Mouse (Mus musculus) monocyte, adult 2 months (primary cell): ENCODE data around the gene Grap2.

Experiments
- DNase-seq, 2 experiments: peaks; one replicate each; pipeline ENCODE4 v3.0.0; 2022; ENCODE audit warnings: low spot score in 2 of 2, low read depth in 1 of 2

Grap2 gene

DNA sequence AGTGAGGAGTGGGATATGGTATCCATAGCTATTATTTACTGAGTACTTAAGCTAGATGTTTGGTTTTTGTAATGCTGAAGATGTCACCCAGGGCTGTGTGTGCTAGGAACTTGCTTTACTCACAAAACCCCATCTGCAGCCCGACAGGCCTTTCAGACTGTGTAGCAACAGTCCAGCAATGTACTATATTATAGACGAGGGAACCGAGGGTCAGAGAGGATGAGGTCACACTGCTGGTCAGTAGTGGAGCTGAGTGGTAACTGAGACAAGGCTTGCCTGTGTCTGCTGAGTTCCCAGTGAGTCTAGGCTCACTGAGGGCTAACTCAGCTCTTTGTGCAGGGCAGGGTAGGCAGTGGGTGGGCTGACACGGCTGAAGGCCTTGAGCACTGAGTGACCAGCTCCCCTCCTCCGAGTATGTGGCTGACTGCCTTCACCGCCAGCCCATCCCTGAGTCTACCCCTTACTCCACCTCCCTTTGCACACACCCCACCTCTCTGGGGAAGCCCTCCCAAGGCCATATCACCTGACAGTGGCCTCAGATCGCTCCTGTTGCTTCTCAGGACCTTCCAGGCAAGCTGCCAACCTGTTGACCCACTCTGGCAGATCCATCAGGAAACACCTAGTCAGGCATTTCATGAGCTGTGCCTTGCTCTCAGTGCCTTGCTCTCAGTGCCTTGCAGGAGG, 108.1 kb downstream of the Grap2 start:
- DNase-seq, result no peak

DNA sequence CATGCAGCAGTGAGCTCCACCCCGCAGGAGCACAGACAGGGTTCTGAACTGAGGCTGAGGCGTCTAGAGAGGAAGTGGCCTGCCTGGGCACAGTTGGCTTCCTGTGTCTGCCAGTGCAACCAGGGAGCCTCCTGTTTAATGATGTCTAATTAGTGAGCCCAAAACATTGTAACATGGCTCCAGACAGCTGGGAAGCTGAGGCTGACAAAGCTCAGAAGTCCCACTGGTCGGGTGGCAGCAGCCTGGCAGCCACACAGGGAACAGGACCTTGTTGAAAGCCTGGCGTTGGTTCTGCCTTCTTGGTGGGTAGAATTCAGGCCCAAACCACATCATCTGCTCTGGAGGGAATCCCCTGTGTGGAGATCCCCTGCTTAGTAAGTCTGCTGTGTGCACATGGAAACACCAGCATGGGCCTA, 109.1 kb downstream of the Grap2 start:
- peak in 1 of 2 experiments; percentile 48 for DNase-seq

DNA sequence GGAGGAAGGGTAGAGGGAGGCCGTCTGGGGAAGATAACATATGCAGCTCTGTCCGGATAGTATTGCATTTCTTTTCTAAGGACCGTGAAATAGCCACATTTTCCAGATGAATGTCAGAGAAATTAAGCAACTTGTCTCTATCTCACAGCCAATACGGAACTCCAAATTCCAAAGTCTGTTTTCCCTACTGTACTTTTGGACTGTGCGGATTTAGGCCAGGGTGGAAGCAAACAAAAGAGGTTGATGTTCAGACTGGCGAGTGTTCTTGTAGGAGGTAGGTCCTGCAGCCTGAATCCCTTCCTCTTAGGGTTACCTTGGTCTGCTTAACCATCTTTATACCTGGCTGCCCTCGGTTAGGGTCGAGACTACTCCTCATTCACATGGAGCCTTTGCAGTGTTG, 109.9 kb downstream of the Grap2 start:
- DNase-seq, result no peak

DNA sequence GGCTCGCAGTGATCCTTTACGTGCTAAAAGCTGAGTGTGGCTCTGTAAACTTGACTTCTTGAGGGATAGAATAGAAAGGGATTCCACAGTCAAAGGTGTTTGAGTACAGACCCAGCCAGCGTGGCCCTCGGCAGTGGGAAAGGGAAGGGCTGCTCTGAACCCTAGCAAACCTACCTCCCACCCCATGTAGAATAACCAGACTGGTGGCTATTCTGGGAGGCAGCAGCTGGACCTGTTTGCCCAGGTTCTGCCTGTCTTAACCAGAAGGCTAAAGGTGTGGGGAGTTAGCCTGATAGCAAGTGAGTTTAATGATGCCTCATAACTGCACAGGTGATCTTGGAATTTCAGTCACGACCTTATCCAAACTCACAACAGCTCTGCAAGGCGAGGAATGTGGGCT, 110.8 kb downstream of the Grap2 start:
- no peak for DNase-seq

DNA sequence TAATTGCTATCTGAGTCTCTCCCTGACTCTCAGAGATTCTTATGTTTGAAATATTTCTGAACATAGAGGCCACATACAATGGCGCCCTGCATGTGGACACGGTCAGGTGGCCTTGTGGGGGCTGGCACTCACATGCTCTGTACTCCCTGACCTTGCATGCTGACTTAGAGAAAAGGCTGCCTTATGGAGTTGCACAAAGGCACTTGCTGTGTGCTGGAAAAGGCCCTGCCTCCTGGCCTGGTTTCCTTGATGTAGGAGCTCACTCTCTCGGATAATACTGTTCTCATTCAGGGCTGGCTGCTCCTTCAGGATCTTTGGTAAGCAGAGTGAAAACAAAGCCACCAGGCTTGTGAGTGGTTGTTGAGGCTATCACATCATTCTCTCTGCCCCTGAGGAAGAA, 111.6 kb downstream of the Grap2 start:
- no peak for DNase-seq

DNA sequence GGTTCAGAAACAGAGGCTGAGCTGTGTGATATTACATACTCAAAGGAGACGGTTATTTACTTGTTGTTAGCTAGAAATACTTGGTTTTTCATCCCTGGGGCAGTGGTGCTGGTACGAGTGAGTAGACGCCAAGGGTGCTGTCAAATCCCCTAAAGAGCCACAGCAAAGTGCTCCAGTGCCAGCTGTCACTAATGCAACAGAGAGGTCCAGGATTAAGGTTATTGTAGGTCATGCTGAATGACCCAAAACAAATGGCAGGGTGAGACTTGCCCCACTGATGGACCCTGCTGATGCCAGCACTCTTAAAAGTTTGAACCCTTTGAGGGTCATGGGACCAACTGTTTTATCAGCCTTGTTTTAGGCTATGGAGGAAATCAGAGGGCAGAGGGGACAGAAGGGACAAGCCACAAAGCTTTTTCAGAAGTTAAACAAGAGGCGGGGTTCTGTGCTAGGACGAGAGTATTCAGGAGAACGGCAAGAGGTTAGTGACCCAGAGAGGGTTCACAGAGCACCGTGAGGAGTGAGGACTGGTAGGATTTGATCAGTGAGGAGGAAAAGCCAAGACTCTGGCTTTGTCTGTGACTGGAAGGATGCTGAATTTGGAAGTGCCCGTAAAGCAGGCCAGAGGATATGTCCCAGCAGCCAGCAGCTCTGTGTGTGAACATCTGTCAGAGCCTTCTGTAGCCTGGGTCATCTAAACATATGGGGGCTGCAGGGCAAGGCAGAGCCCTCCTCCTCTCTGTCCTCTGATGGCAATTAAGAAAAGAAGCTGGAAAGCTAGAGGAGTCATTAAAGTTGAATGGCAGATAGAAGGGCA, 112.6 kb downstream of the Grap2 start:
- no peak for DNase-seq

DNA sequence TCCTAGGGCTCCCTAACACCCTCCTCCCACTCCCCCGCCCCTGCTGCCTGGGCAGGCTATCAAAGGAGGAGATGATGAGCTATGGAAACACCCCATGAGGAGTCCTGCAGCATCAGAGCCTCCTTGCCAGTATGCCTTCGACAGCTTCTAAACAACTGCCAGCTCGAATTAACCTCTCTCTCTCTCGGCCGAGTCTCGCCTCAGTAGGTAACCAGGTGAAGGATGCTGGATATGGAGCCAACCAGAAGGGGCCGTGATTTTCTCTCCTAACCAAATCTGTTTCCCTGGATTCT, 113.2 kb downstream of the Grap2 start:
- DNase-seq, result no peak

DNA sequence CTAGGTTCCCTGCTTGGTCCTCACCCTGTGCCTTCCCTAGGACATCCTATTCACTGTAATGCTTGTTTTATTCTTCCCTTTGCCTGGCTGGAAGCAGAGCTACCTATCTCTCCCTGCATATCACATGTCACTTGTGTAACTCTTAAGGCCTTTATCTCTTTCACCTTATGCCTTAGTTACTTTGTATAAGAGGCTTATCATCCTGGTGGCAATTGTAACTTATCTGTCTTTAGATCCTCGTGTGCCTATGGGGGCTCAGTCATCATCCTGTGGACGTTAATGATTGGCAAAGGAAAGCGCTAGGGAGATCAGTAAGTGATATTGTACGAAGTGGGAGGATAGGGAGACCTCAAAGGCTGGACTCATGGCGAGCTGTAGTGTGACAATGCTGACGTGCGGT, 116.1 kb downstream of the Grap2 start:
- no peak for DNase-seq

DNA sequence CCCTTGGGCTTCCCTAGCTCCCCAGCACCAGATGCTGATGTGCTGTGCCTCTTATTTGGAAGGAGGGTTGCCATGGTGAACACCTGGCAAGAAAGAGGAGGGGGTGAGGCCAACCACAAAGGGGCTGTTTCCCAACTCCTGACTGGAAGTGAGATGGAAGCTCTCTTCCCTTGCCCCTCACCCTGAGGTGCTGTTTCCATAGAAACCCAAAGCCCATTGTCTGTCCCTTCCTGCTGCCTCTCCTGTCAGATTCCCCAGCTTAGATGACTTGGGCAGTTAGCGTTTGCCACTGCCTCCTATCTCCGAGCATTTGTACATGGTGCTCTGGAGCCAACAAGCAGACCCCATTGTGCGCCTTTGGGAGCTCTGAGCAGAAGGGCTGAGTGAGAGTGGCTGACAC, 121.1 kb downstream of the Grap2 start:
- DNase-seq, result no peak

DNA sequence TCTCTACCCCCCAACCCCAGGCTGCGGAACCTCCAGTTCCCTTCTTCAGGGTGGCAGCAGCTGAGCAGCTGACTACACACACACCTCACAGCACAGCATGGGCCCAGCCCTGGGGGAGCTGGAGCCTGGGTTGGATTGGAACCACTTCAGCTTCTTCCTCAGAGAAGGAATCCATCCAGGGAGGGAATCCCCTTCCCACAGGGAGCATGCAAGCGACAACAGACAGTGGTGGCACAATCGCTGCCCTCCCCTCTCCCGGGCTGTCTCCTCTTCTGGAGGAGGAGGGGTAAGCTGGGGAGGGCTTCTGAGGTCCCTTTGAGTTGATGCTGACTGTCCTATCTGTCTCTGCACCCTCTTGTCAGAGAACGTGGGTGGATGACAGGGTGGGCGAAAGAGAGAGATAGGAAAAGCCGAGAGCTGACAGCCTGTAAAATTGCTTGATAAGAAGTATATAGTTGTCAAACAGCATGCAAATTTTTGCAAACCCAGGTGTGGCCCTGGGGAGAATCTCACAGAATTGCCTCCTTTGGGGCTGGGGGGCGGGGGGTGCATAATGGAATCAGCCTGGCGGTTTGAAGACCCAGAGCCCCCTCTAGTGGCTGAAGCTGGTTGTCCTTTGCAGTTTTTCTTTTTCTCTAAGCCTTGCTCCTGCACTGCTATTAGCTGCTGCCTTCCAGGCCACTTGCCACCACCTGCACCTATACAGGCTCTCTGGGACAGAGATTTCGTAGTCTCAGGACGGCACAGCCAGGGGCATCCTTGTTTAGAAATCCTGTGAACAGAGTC, 121.9 kb downstream of the Grap2 start:
- no peak for DNase-seq

DNA sequence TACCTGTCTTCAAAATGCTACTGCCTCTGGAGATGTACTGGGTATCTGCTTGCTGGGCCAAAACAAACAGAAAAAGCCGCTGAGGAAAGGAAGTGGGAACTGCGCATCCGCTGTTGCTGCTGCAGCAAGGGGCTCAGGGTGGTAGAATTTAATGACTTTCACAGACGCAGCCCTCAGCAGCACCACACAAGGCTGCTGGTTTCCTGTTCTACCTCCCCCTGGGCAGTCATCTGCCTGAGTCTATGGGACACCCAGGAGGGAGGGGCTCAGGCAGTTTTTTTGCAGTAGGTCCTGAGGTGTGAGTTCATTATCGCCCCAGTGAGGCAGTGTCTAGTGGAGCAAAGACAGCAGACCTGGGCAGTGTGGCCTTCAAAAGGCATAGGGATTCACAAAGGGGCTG, 125.2 kb downstream of the Grap2 start:
- DNase-seq, result no peak

DNA sequence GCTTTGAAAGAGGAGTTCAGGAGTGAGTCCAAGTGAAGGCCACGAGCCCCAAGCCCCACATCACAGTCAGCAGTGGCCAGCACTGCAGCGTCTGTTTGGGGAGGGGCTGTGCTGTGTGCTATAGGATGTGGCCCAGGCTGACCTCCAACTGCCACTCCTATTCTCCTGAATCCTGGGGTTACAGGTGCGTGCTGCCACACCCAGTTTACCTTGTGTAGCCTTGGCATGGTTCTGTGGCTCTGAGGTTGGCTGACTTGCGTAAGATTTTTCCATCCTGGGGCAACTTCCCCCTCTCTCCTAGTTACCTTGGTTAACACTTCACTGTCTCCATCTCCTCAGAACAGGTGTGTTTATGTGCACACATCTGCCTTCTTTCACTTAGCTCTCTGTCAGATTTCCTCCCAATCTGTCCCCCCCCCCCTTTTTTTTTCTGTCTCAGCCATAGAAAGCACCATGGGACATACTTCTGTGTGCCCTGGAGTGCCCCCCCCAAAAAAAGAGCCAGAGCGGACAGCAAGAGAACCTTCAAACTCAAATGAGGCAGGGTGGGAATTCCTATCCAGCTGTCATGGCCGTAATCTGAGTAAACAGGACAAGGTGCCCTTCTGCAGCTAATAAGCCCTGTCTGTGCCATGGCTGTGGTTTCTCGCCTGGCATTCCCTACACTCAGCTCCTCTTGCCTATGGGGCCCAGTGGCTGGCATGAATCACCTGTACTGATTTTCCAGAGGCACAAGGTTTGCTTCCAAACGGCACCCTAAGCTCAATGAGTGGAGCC, 129.3 kb downstream of the Grap2 start:
- DNase-seq, result no peak
